ENCODE assay signal across 9 mouse cellular contexts in genomic region chr3:137682911-137683806, GRCm38 (mm10). TPM values are rescaled to one million over a fixed set of nuclear protein-coding genes. Genes with fewer than 3 reads are reported as not detected.
A peak's percentile ranks its signal among the peaks of the same experiment; 100 is the strongest.
DNase-seq lines count a peak whose midpoint lies in the region; ATAC-seq lines count a peak whose summit lies in the region.
"Had no signal": no experiment of that assay in that cellular context is flagged by ENCODE, and none has a peak within 500 bp of the region (broad histone marks: within the 10 kb centered on the region; RNA-seq: fewer than 3 reads in every experiment).

No protein-coding gene starts in this region.

- H3K36me3 ChIP-seq in embryonic facial prominence, embryonic 15.5 days, result no peaks in the 10 kb centered on the region
- no peaks in the 10 kb centered on the region for H3K36me3 ChIP-seq in hindbrain, embryonic 11.5 days (ENCODE audit: control insufficient read depth, insufficient read depth, low read length)
- H3K36me3 ChIP-seq in limb, embryonic 10.5 days, result no peaks in the 10 kb centered on the region
- H3K36me3 ChIP-seq in kidney, embryonic 15.5 days, result no peaks in the 10 kb centered on the region

- H3K27ac ChIP-seq in embryonic facial prominence, embryonic 15.5 days (replicated peaks), result peak overlapping the region; percentile 52; the same call in 1 of the 2 replicates
- H3K27ac ChIP-seq in hindbrain, embryonic 11.5 days (ENCODE audit: low read depth, low read length), result peak overlapping the region; percentile 79
- H3K27ac ChIP-seq in limb, embryonic 10.5 days, result 0 out of 2 replicates have a peak overlapping the region, but pooled peaks have one; percentile 58
- no peak overlapping the region for H3K27ac ChIP-seq in kidney, embryonic 15.5 days

- ATAC-seq in embryonic facial prominence, embryonic 15.5 days (ENCODE audit: insufficient number of reproducible peaks, low FRiP score, low TSS enrichment, low read depth), result peak; percentile 43; the same call in 1 of the 2 replicates
- ATAC-seq in hindbrain, embryonic 11.5 days (ENCODE audit: low FRiP score), result peak; percentile 96
- ATAC-seq in kidney, embryonic 15.5 days (replicated peaks; ENCODE audit: low FRiP score), result no peak; the same call in 1 of the 2 replicates
- no peak for ATAC-seq in inflammation-experienced regulatory T-cells, adult 6 months

- peak; percentile 87 for DNase-seq in hindbrain, embryonic 11.5 days (ENCODE audit: low spot score)
- peak; percentile 33 for DNase-seq in limb, embryonic 10.5 days (ENCODE audit: low spot score)
- DNase-seq in right cerebral cortex, adult 2 months (ENCODE audit: low spot score in 2 of 2), result peak; percentile 30 to 45
- no peak for DNase-seq in spleen, postnatal 14 days (ENCODE audit: low spot score in 2 of 2)

- H3K4me3 ChIP-seq in embryonic facial prominence, embryonic 15.5 days (replicated peaks), result no peak overlapping the region
- no peak overlapping the region for H3K4me3 ChIP-seq in hindbrain, embryonic 11.5 days (ENCODE audit: low read depth, low read length)
- no peak overlapping the region for H3K4me3 ChIP-seq in limb, embryonic 10.5 days
- H3K4me3 ChIP-seq in kidney, embryonic 15.5 days (replicated peaks), result no peak overlapping the region

- no peaks in the 10 kb centered on the region for H3K9me3 ChIP-seq in embryonic facial prominence, embryonic 15.5 days (replicated peaks)
- H3K9me3 ChIP-seq in hindbrain, embryonic 11.5 days (ENCODE audit: control insufficient read depth, low read length), result no peaks in the 10 kb centered on the region
- no peaks in the 10 kb centered on the region for H3K9me3 ChIP-seq in limb, embryonic 10.5 days (replicated peaks)
- H3K9me3 ChIP-seq in kidney, embryonic 15.5 days (replicated peaks), result no peaks in the 10 kb centered on the region

- H3K4me1 ChIP-seq in embryonic facial prominence, embryonic 15.5 days, result peaks cover 11% of the 10 kb centered on the region; the same call in 1 of the 2 replicates
- H3K4me1 ChIP-seq in hindbrain, embryonic 11.5 days (replicated peaks; ENCODE audit: control insufficient read depth, insufficient read depth, low read length), result peaks cover 7% of the 10 kb centered on the region; the same call in 1 of the 2 replicates
- peaks cover 17% of the 10 kb centered on the region for H3K4me1 ChIP-seq in limb, embryonic 10.5 days
- 0 out of 2 replicates have a peak, but pooled peaks cover 8% of the 10 kb centered on the region for H3K4me1 ChIP-seq in kidney, embryonic 15.5 days

- WGBS in embryonic facial prominence, embryonic 15.5 days, result 22% methylated on average over 7 of the region's 7 CpGs
- 13% methylated on average over 7 of the region's 7 CpGs for WGBS in hindbrain, embryonic 11.5 days
- WGBS in limb, embryonic 10.5 days, result 30% methylated on average over 7 of the region's 7 CpGs
- WGBS in kidney, embryonic 15.5 days, result 30% methylated on average over 7 of the region's 7 CpGs

- H3K27me3 ChIP-seq in embryonic facial prominence, embryonic 15.5 days, result no peaks in the 10 kb centered on the region
- no peaks in the 10 kb centered on the region for H3K27me3 ChIP-seq in hindbrain, embryonic 11.5 days (ENCODE audit: control insufficient read depth, insufficient read depth, low read length)
- H3K27me3 ChIP-seq in limb, embryonic 10.5 days (ENCODE audit: low read depth, poor library complexity, severe bottlenecking), result no peaks in the 10 kb centered on the region
- no peaks in the 10 kb centered on the region for H3K27me3 ChIP-seq in kidney, embryonic 15.5 days

- 0 out of 2 replicates have a peak overlapping the region, but pooled peaks have one; percentile 6 for H3K4me2 ChIP-seq in embryonic facial prominence, embryonic 15.5 days (replicated peaks)
- peak overlapping the region; percentile 5; the same call in 1 of the 2 replicates for H3K4me2 ChIP-seq in hindbrain, embryonic 11.5 days (replicated peaks; ENCODE audit: low read depth, low read length)
- H3K4me2 ChIP-seq in kidney, embryonic 15.5 days, result no peak overlapping the region

- no peak overlapping the region for H3K9ac ChIP-seq in embryonic facial prominence, embryonic 15.5 days
- H3K9ac ChIP-seq in hindbrain, embryonic 11.5 days (ENCODE audit: low read depth, low read length), result 0 out of 2 replicates have a peak overlapping the region, but pooled peaks have one; percentile 31
- no peak overlapping the region for H3K9ac ChIP-seq in kidney, embryonic 15.5 days

RNA-seq across cellular contexts. Expression of gene Gm21962, which starts 11.8 kb away (rescaled TPM):
- polyA plus RNA-seq in embryonic facial prominence, embryonic 15.5 days (2015; fragmentation: Nextera tagmentation; extraction: Ambion mirVana), result not detected in 2 replicates
- polyA plus RNA-seq in hindbrain, embryonic 11.5 days (2014; fragmentation: Nextera tagmentation; extraction: Ambion mirVana), result not detected in 2 replicates
- not detected in 2 replicates for polyA plus RNA-seq in limb, embryonic 10.5 days (2016; fragmentation: Nextera tagmentation; extraction: Ambion mirVana)
- not detected in 2 replicates for polyA plus RNA-seq in kidney, embryonic 15.5 days (2015; fragmentation: Nextera tagmentation; extraction: Ambion mirVana)
- not detected for polyA plus RNA-seq in inflammation-experienced regulatory T-cells, adult 6 months (2017; shearing (Covaris generic))
- polyA plus RNA-seq: large intestine, adult 2 months; thymus, postnatal 0 days had no signal

Comparison
In these comparisons a context has a peak if more than half of its experiments do, and no peak if none do; other contexts are left out.
1. ATAC-seq: peak in embryonic facial prominence, embryonic 15.5 days (single experiment) and hindbrain, embryonic 11.5 days (single experiment); none in kidney, embryonic 15.5 days (single experiment) and inflammation-experienced regulatory T-cells, adult 6 months (single experiment).
2. DNase-seq: peak in hindbrain, embryonic 11.5 days (single experiment), limb, embryonic 10.5 days (single experiment) and right cerebral cortex, adult 2 months (2 of 2); none in spleen, postnatal 14 days (0 of 2).